Mouse (Mus musculus): Measurements from ENCODE around the gene Trim47. TPM values are rescaled to one million over a fixed set of nuclear protein-coding genes. Genes with fewer than 3 reads are reported as not detected.

The Trim47 gene
- polyA plus RNA-seq, 1 experiment from 2014 or later = 13.5 TPM

GRCm38 (mm10) chr11:116163002-116163401 lies 36.0 kb upstream of the Trim47 start:
- Histone ChIP-seq H3K27ac (ENCODE audit: low read depth, low read length) (no peak overlapping the region), H3K4me3 (ENCODE audit: low read length) (no peak overlapping the region), H3K4me1 (ENCODE audit: control insufficient read depth, insufficient read depth, low read depth, low read length) (peaks cover 18% of the 10 kb centered on the region), H3K9me3 (ENCODE audit: control insufficient read depth, low read length) (no peaks in the 10 kb centered on the region), H3K36me3 (ENCODE audit: control insufficient read depth, insufficient read depth, low read length) (peaks cover 7% of the 10 kb centered on the region), H3K4me2 (ENCODE audit: low read length) (no peak overlapping the region), H3K27me3 (replicated peaks; ENCODE audit: control insufficient read depth, insufficient read depth, low read length) (no peaks in the 10 kb centered on the region), H3K9ac (ENCODE audit: low read depth, low read length) (peak overlapping the region; percentile 36; the same call in 1 of the 2 replicates)
- no peak for ATAC-seq
- 13% methylated on average over 9 of the region's 9 CpGs for WGBS

DNA sequence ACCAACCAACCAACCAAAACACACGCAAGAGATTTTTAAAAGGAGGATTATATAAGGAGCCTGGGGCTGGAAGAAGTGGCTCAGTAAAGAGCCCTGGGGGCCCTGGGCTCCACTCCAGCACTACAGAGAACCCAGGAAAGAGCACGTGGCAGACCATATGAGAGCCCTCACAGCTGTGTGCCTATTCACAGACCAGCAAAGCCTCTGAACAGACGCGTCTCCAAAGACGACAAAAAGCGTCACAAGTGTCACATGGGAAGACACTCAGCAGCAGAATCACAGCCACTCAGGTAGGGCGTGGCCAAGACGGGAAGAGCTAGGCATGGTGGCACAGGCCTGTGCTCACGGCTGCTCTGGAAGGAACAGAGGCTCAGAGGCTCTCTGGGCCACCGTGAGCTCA lies 35.1 kb upstream of the Trim47 start:
- ATAC-seq = peak; percentile 48; the same call in 1 of the 2 replicates
- peaks cover 13% of the 10 kb centered on the region for H3K36me3 ChIP-seq (ENCODE audit: control insufficient read depth, insufficient read depth, low read length)
- H3K4me2 ChIP-seq (ENCODE audit: low read length) = no peak overlapping the region
- no peaks in the 10 kb centered on the region for H3K27me3 ChIP-seq (replicated peaks; ENCODE audit: control insufficient read depth, insufficient read depth, low read length)
- H3K27ac ChIP-seq (ENCODE audit: low read depth, low read length) = 0 out of 2 replicates have a peak overlapping the region, but pooled peaks have one; percentile 25
- peaks cover 16% of the 10 kb centered on the region for H3K4me1 ChIP-seq (ENCODE audit: control insufficient read depth, insufficient read depth, low read depth, low read length)
- H3K9me3 ChIP-seq (ENCODE audit: control insufficient read depth, low read length) = no peaks in the 10 kb centered on the region
- H3K9ac ChIP-seq (ENCODE audit: low read depth, low read length) = no peak overlapping the region
- WGBS = 54% methylated on average over 10 of the region's 10 CpGs
- H3K4me3 ChIP-seq (ENCODE audit: low read length) = no peak overlapping the region

GRCm38 (mm10) chr11:116161312-116161711 lies 34.3 kb upstream of the Trim47 start:
- H3K9ac ChIP-seq (ENCODE audit: low read depth, low read length) = no peak overlapping the region
- no peak overlapping the region for H3K4me3 ChIP-seq (ENCODE audit: low read length)
- H3K36me3 ChIP-seq (ENCODE audit: control insufficient read depth, insufficient read depth, low read length) = peaks cover 20% of the 10 kb centered on the region
- peaks cover 7% of the 10 kb centered on the region for H3K4me1 ChIP-seq (ENCODE audit: control insufficient read depth, insufficient read depth, low read depth, low read length)
- no peak overlapping the region for H3K27ac ChIP-seq (ENCODE audit: low read depth, low read length)
- WGBS = 67% methylated on average over 12 of the region's 12 CpGs
- no peak for ATAC-seq
- no peaks in the 10 kb centered on the region for H3K27me3 ChIP-seq (replicated peaks; ENCODE audit: control insufficient read depth, insufficient read depth, low read length)
- H3K9me3 ChIP-seq (ENCODE audit: control insufficient read depth, low read length) = no peaks in the 10 kb centered on the region
- no peak overlapping the region for H3K4me2 ChIP-seq (ENCODE audit: low read length)

- Histone ChIP-seq H3K27ac (ENCODE audit: low read depth, low read length) (no peak overlapping the region), H3K9ac (ENCODE audit: low read depth, low read length) (no peak overlapping the region), H3K27me3 (replicated peaks; ENCODE audit: control insufficient read depth, insufficient read depth, low read length) (no peaks in the 10 kb centered on the region), H3K4me3 (ENCODE audit: low read length) (no peak overlapping the region), H3K9me3 (ENCODE audit: control insufficient read depth, low read length) (no peaks in the 10 kb centered on the region), H3K4me1 (ENCODE audit: control insufficient read depth, insufficient read depth, low read depth, low read length) (no peaks in the 10 kb centered on the region; the same call in 1 of the 2 replicates), H3K36me3 (ENCODE audit: control insufficient read depth, insufficient read depth, low read length) (peaks cover 63% of the 10 kb centered on the region), H3K4me2 (ENCODE audit: low read length) (no peak overlapping the region)
- 93% methylated on average over 2 of the region's 2 CpGs for WGBS
- no peak for ATAC-seq
Observed at GRCm38 (mm10) chr11:116150960-116151359, 23.9 kb upstream of the Trim47 start.

DNA sequence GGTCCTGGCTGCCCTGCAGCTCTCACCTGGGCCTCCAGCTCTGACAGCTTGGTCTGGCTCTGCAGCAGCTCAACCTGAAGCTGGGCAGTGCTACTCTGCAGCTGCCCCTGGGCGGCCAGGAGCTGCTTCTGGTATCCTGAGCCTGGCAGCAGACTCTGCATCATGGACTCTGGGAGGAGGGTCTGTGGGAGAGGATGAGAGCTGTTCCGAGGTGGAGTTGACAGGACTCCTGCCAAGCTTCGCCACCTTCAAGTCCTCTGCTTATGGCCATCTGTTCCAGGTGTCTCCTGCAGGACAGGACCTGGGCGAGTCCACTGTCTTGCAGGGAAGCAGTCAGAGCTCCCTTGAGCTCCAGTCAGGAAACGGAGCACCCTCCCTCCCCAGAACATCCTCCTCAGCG lies 22.3 kb upstream of the Trim47 start:
- H3K4me2 ChIP-seq (ENCODE audit: low read length) = no peak overlapping the region
- no peaks in the 10 kb centered on the region for H3K9me3 ChIP-seq (ENCODE audit: control insufficient read depth, low read length)
- 83% methylated on average over 6 of the region's 6 CpGs for WGBS
- H3K36me3 ChIP-seq (ENCODE audit: control insufficient read depth, insufficient read depth, low read length) = peaks cover 62% of the 10 kb centered on the region
- no peak for ATAC-seq
- no peaks in the 10 kb centered on the region; the same call in 1 of the 2 replicates for H3K4me1 ChIP-seq (ENCODE audit: control insufficient read depth, insufficient read depth, low read depth, low read length)
- no peaks in the 10 kb centered on the region for H3K27me3 ChIP-seq (replicated peaks; ENCODE audit: control insufficient read depth, insufficient read depth, low read length)
- no peak overlapping the region for H3K27ac ChIP-seq (ENCODE audit: low read depth, low read length)
- no peak overlapping the region for H3K4me3 ChIP-seq (ENCODE audit: low read length)
- no peak overlapping the region; the same call in 1 of the 2 replicates for H3K9ac ChIP-seq (ENCODE audit: low read depth, low read length)

DNA sequence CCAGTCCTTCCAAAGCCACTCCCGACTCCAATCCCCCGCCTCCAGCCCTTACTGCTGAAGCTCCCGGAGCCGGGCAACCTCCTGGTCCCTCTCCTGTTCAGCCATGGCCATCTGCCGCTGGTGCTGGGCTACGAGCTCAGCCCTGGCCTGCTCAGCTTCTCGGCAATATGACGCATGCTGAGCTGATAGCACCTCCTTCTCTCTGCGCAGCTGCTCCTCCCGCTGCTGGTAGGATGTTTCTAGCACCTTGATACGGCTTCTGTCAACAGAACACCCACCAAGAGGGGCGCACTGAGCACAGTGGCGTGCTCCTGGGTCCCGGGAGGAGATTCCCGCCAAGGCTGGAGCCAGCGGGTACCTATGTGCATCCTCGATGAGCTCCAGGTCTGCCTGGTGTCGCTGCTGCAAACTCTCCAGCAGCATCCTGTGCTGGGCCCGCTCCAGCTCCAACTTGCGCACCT lies 21.8 kb upstream of the Trim47 start:
- Histone ChIP-seq H3K27ac (ENCODE audit: low read depth, low read length) (peak overlapping the region; percentile 8; the same call in 1 of the 2 replicates), H3K4me2 (ENCODE audit: low read length) (no peak overlapping the region), H3K9me3 (ENCODE audit: control insufficient read depth, low read length) (no peaks in the 10 kb centered on the region), H3K36me3 (ENCODE audit: control insufficient read depth, insufficient read depth, low read length) (peaks cover 59% of the 10 kb centered on the region), H3K27me3 (replicated peaks; ENCODE audit: control insufficient read depth, insufficient read depth, low read length) (no peaks in the 10 kb centered on the region), H3K9ac (ENCODE audit: low read depth, low read length) (no peak overlapping the region), H3K4me3 (ENCODE audit: low read length) (no peak overlapping the region), H3K4me1 (ENCODE audit: control insufficient read depth, insufficient read depth, low read depth, low read length) (no peaks in the 10 kb centered on the region; the same call in 1 of the 2 replicates)
- peak; percentile 62 for ATAC-seq
- 62% methylated on average over 20 of the region's 20 CpGs for WGBS

GRCm38 (mm10) chr11:116146294-116146985 lies 19.4 kb upstream of the Trim47 start:
- H3K9me3 ChIP-seq (ENCODE audit: control insufficient read depth, low read length) = no peaks in the 10 kb centered on the region
- no peaks in the 10 kb centered on the region; the same call in 1 of the 2 replicates for H3K4me1 ChIP-seq (ENCODE audit: control insufficient read depth, insufficient read depth, low read depth, low read length)
- 71% methylated on average over 25 of the region's 25 CpGs for WGBS
- no peak overlapping the region for H3K4me2 ChIP-seq (ENCODE audit: low read length)
- peaks cover 53% of the 10 kb centered on the region for H3K36me3 ChIP-seq (ENCODE audit: control insufficient read depth, insufficient read depth, low read length)
- H3K27me3 ChIP-seq (replicated peaks; ENCODE audit: control insufficient read depth, insufficient read depth, low read length) = no peaks in the 10 kb centered on the region
- H3K4me3 ChIP-seq (ENCODE audit: low read length) = no peak overlapping the region
- H3K9ac ChIP-seq (ENCODE audit: low read depth, low read length) = no peak overlapping the region
- ATAC-seq = peak; percentile 35
- H3K27ac ChIP-seq (ENCODE audit: low read depth, low read length) = peak overlapping the region; percentile 60

- Histone ChIP-seq H3K9ac (ENCODE audit: low read depth, low read length) (peak overlapping the region; percentile 30; the same call in 1 of the 2 replicates), H3K4me3 (ENCODE audit: low read length) (no peak overlapping the region), H3K9me3 (ENCODE audit: control insufficient read depth, low read length) (no peaks in the 10 kb centered on the region), H3K27me3 (replicated peaks; ENCODE audit: control insufficient read depth, insufficient read depth, low read length) (no peaks in the 10 kb centered on the region), H3K4me1 (ENCODE audit: control insufficient read depth, insufficient read depth, low read depth, low read length) (no peaks in the 10 kb centered on the region; the same call in 1 of the 2 replicates), H3K4me2 (ENCODE audit: low read length) (no peak overlapping the region), H3K27ac (ENCODE audit: low read depth, low read length) (peak overlapping the region; percentile 74), H3K36me3 (ENCODE audit: control insufficient read depth, insufficient read depth, low read length) (peaks cover 48% of the 10 kb centered on the region)
- 54% methylated on average over 17 of the region's 18 CpGs for WGBS
- peak; percentile 24; the same call in 1 of the 2 replicates for ATAC-seq
Observed at GRCm38 (mm10) chr11:116145481-116146293, 18.7 kb upstream of the Trim47 start.

GRCm38 (mm10) chr11:116143468-116143867 lies 16.5 kb upstream of the Trim47 start:
- Histone ChIP-seq H3K4me3 (ENCODE audit: low read length) (no peak overlapping the region), H3K27ac (ENCODE audit: low read depth, low read length) (no peak overlapping the region), H3K36me3 (ENCODE audit: control insufficient read depth, insufficient read depth, low read length) (peaks cover 39% of the 10 kb centered on the region), H3K27me3 (replicated peaks; ENCODE audit: control insufficient read depth, insufficient read depth, low read length) (no peaks in the 10 kb centered on the region), H3K9ac (ENCODE audit: low read depth, low read length) (no peak overlapping the region), H3K4me2 (ENCODE audit: low read length) (no peak overlapping the region), H3K4me1 (ENCODE audit: control insufficient read depth, insufficient read depth, low read depth, low read length) (no peaks in the 10 kb centered on the region; the same call in 1 of the 2 replicates), H3K9me3 (ENCODE audit: control insufficient read depth, low read length) (no peaks in the 10 kb centered on the region)
- 89% methylated on average over 3 of the region's 3 CpGs for WGBS
- ATAC-seq = no peak

Data from hindbrain, embryonic 16.5 days (tissue).